Mouse (Mus musculus): ENCODE measurements at regions not wholly inside any gene's neighbourhood (a gene's known extent, or its start where the extent isn't known, plus 50 kb on each side); places are given as distances from the start of the nearest gene placed in this dataset.
A peak's percentile ranks its signal among the peaks of the same experiment; 100 is the strongest.

DNA sequence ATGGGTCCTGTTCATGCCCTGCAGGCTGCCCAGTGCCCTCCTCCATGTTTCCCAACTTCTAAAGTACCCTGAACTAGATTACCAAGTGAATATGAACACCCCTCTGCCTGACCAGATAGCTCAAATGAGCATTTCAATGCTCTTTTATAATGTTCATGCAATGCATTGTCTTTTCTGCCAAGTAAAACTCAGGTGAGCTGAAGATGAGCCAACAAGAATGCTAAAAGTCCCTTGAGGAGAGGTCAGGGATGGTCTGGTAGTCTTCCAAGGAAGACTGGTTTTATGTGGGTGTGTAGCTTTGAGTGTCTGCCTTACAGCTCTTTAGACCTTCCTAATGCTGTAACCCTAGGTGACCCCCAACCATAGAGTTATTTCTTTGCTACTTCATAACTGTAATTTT is 58.0 kb upstream of the Abca12 start:
- no peak for DNase-seq

DNA sequence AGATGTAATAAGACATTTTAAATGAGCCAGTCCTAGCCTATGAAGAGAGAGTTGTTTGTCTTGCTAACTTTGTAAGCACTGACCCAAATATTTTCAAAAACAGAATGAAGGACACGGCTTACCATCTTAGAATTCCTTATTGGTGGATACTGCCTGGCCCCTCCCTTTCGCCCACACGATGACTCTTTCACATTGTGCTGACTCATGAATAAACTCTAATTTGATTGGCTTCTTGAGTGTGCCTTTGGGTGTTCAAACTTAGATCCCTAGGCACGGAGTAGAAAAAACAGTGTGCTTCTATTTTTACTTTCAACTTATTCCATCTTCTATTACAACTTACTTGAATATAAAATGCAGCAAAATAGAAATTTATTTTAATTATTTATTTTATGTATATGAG is 68.4 kb upstream of the Abca12 start:
- DNase-seq: no peak

DNA sequence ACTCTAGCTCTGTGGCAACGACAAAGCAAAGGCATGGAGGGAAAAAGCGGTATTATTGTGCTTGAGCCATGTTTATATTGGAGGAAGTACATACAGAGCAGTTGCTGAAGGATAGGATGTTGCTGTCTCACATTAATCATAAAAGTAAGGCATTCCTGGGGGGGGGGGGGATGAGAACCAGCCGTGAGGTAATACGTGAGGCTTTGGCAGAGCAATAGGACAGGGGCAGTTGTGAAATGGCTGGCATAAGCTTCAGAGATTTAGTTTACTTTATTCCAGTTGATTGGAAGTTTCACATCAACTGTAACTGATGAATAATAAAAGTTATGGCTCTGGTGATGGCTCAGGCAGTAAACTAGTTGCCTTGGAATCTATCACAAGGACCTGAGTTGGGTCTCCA is 62.4 kb upstream of the Atic start:
- no peak for DNase-seq

DNA sequence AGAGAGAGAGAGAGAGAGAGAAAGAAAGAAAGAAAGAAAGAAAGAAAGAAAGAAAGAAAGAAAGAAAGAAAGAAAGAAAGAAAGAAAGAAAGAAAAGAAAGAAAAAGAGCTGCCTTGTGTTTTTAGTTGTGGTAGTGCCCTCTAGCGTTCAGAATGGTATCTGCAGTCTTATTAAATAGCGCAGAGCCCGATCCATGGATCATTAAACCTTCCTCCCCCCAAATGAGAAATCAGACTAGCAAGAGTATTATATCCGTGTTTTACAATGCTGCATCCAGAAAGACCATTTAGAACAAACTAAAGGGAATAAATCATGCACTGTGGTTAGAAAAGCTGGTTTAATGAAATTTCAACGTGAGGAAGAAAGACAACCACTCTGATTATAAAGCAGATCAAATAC is 51.1 kb upstream of the Atic start:
- DNase-seq: peak in 1 of 2 experiments; percentile 8

DNA sequence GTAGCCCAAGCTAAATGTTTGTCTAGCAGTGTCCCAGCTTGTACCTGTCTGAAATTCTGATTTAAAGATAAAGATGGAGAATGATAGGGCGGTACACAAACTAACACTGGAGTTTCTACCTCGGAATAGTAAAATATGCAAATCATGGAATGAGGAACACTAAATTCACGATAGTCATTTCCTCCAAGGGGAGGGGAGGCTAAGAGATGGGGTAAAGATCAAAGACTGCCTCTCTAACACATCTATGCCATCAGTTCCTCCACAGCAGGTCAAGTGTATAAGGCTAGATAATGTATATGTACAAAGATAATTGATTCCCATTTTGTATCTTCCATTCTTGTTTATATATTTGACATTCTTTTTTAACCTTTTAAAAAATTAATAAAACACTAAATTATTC is 50.4 kb upstream of the Atic start:
- DNase-seq: no peak
